ENCODE assay signal across 20 mouse cellular contexts in genomic region chr16:11454871-11455270, GRCm38 (mm10).
DNase-seq lines count a peak whose midpoint lies in the region; ATAC-seq and TF ChIP-seq lines count a peak whose summit lies in the region.
"Had no signal": no experiment of that assay in that cellular context is flagged by ENCODE, and none has a peak within 500 bp of the region (broad histone marks: within the 10 kb centered on the region; RNA-seq: fewer than 3 reads in every experiment).

No protein-coding gene starts in this region.

- 0 out of 2 replicates have a peak, but pooled peaks have one; percentile 27 for TF ChIP-seq EP300 in lung, postnatal 0 days (IDR thresholded peaks at IDR 0.05)
- no peak for TF ChIP-seq EP300 in stomach, postnatal 0 days (optimal IDR thresholded peaks at IDR 0.05)

- H3K4me3 ChIP-seq in gastrocnemius, adult 2 months, result no peak overlapping the region
- H3K4me3 ChIP-seq in lung, postnatal 0 days (ENCODE audit: low read depth, low read length), result no peak overlapping the region
- no peak overlapping the region for H3K4me3 ChIP-seq in lung, adult 2 months (replicated peaks; ENCODE audit: extremely low read depth, low read depth, low read length)
- H3K4me3 ChIP-seq in stomach, postnatal 0 days (ENCODE audit: low read depth, low read length), result no peak overlapping the region
- H3K4me3 ChIP-seq in midbrain, embryonic 16.5 days (ENCODE audit: low read depth, low read length), result no peak overlapping the region
- H3K4me3 ChIP-seq: hindbrain, embryonic 10.5 days; hindbrain, embryonic 13.5 days had no signal

- H3K4me2 ChIP-seq in lung, postnatal 0 days (replicated peaks; ENCODE audit: low read depth, low read length), result no peak overlapping the region
- no peak overlapping the region for H3K4me2 ChIP-seq in stomach, postnatal 0 days (replicated peaks; ENCODE audit: low read depth)
- H3K4me2 ChIP-seq in midbrain, embryonic 16.5 days (ENCODE audit: low read length), result no peak overlapping the region
- H3K4me2 ChIP-seq: heart, embryonic 11.5 days; hindbrain, embryonic 13.5 days had no signal

- intact Hi-C loops in gastrocnemius, adult 2 months (cut with DNase I), result loop anchor here (10.0 kb wide), 1 partner anchor 450 kb away; the partner anchor contains the start of gene Cpped1
- intact Hi-C loops in gastrocnemius, postnatal 36 days (cut with DNase I), result no loop called here

- H3K4me1 ChIP-seq in lung, postnatal 0 days (ENCODE audit: insufficient read depth, low read depth, low read length), result 0 out of 2 replicates have a peak, but pooled peaks cover 3% of the 10 kb centered on the region
- H3K4me1 ChIP-seq in lung, adult 2 months (ENCODE audit: control insufficient read depth, insufficient read depth, low read length), result peaks cover 5% of the 10 kb centered on the region
- 0 out of 2 replicates have a peak, but pooled peaks cover 2% of the 10 kb centered on the region for H3K4me1 ChIP-seq in stomach, postnatal 0 days (replicated peaks; ENCODE audit: control insufficient read depth, insufficient read depth)
- no peaks in the 10 kb centered on the region for H3K4me1 ChIP-seq in midbrain, embryonic 16.5 days (ENCODE audit: control insufficient read depth, insufficient read depth, low read length)

- no peaks in the 10 kb centered on the region for H3K9me3 ChIP-seq in lung, postnatal 0 days (ENCODE audit: low read length)
- H3K9me3 ChIP-seq in stomach, postnatal 0 days (ENCODE audit: control insufficient read depth, low read length), result no peaks in the 10 kb centered on the region
- no peaks in the 10 kb centered on the region; the same call in 1 of the 2 replicates for H3K9me3 ChIP-seq in midbrain, embryonic 16.5 days (replicated peaks; ENCODE audit: control insufficient read depth, low read length, poor library complexity, severe bottlenecking)

- 74% methylated on average over 4 of the region's 4 CpGs for whole genome bisulfite sequencing in lung, postnatal 0 days
- WGBS in lung, adult 2 months, result 82% methylated on average over 4 of the region's 4 CpGs
- WGBS in stomach, postnatal 0 days, result 94% methylated on average over 4 of the region's 4 CpGs
- 95% methylated on average over 4 of the region's 4 CpGs for WGBS in midbrain, embryonic 16.5 days

- H3K27ac ChIP-seq in gastrocnemius, adult 2 months, result 0 out of 2 replicates have a peak overlapping the region, but pooled peaks have one; percentile 2
- H3K27ac ChIP-seq in lung, postnatal 0 days (ENCODE audit: low read length), result peak overlapping the region; percentile 51; the same call in 1 of the 2 replicates
- peak overlapping the region; percentile 81; the same call in 1 of the 2 replicates for H3K27ac ChIP-seq in stomach, postnatal 0 days (replicated peaks)
- H3K27ac ChIP-seq in midbrain, embryonic 16.5 days (ENCODE audit: low read length), result no peak overlapping the region
- H3K27ac ChIP-seq: hindbrain, embryonic 10.5 days; hindbrain, embryonic 13.5 days had no signal

- no peak for TF ChIP-seq CTCF in gastrocnemius, adult 2 months (IDR thresholded peaks at IDR 0.05)
- TF ChIP-seq CTCF in lung, postnatal 0 days (IDR thresholded peaks at IDR 0.05), result no peak
- TF ChIP-seq CTCF in lung, adult 2 months (IDR thresholded peaks at IDR 0.05; ENCODE audit: insufficient read depth, low read length), result no peak
- TF ChIP-seq CTCF in stomach, postnatal 0 days (IDR thresholded peaks at IDR 0.05; ENCODE audit: low read depth), result no peak

- no peaks in the 10 kb centered on the region for H3K36me3 ChIP-seq in lung, postnatal 0 days (ENCODE audit: insufficient read depth, low read length)
- peaks cover 5% of the 10 kb centered on the region for H3K36me3 ChIP-seq in stomach, postnatal 0 days (ENCODE audit: control insufficient read depth, insufficient read depth, low read length)
- peaks cover 13% of the 10 kb centered on the region for H3K36me3 ChIP-seq in midbrain, embryonic 16.5 days (ENCODE audit: control insufficient read depth, insufficient read depth, low read length)

- no peak overlapping the region for H3K9ac ChIP-seq in lung, postnatal 0 days (replicated peaks; ENCODE audit: low read depth)
- no peak overlapping the region for H3K9ac ChIP-seq in stomach, postnatal 0 days (ENCODE audit: low read length)
- no peak overlapping the region for H3K9ac ChIP-seq in midbrain, embryonic 16.5 days (ENCODE audit: low read depth, low read length)
- H3K9ac ChIP-seq: forebrain, postnatal 0 days; hindbrain, embryonic 13.5 days had no signal

- peak; percentile 45 for ATAC-seq in lung, postnatal 0 days
- no peak for ATAC-seq in stomach, postnatal 0 days (ENCODE audit: low FRiP score, low TSS enrichment)
- ATAC-seq in midbrain, embryonic 16.5 days, result no peak
- ATAC-seq: activated CD4-positive, CD25-positive, alpha-beta regulatory T cell, adult 4 months; forebrain, embryonic 14.5 days; forebrain, postnatal 0 days; hindbrain, embryonic 16.5 days had no signal

- no peak for TF ChIP-seq POLR2A in lung, adult 2 months (IDR thresholded peaks at IDR 0.05; ENCODE audit: borderline replicate concordance, extremely low read depth, low read depth, low read length)

- DNase-seq in gastrocnemius, adult 2 months, result no peak
- no peak for DNase-seq in gastrocnemius, postnatal 25 days
- no peak for DNase-seq in lung, postnatal 0 days (ENCODE audit: low spot score)
- no peak for DNase-seq in lung, adult 2 months
- peak; percentile 69 for DNase-seq in lung, postnatal 36 days
- DNase-seq in stomach, postnatal 0 days (ENCODE audit: low spot score), result no peak
- no peak for DNase-seq in gastrocnemius, postnatal 36 days
- DNase-seq: adrenal gland, adult 8-10 months; adrenal gland, postnatal 25 days; cerebellum, adult 18-20 months; cerebellum, adult 9-10 months; forebrain, postnatal 0 days; heart, adult 11 months had no signal

- no peaks in the 10 kb centered on the region for H3K27me3 ChIP-seq in lung, postnatal 0 days (replicated peaks; ENCODE audit: insufficient read depth, low read length)
- H3K27me3 ChIP-seq in stomach, postnatal 0 days (ENCODE audit: control insufficient read depth, insufficient read depth, low read length), result no peaks in the 10 kb centered on the region
- H3K27me3 ChIP-seq in midbrain, embryonic 16.5 days (ENCODE audit: control insufficient read depth, insufficient read depth, low read depth, low read length), result no peaks in the 10 kb centered on the region
- H3K27me3 ChIP-seq: hindbrain, embryonic 13.5 days had no signal
